Mouse (Mus musculus) erythroblast, adult 5-6 weeks (primary cell): ENCODE measurements around the gene Osbpl7. TPM values are rescaled to one million over a fixed set of nuclear protein-coding genes. Genes with fewer than 3 reads are reported as not detected.

Source experiments
- ATAC-seq: replicated peaks from 2 replicates; pipeline ENCODE4 v1.8.0; 2016; ENCODE audit warnings: moderate number of reproducible peaks, mild to moderate bottlenecking, moderate TSS enrichment, inconsistent platforms; ENCODE audit not compliant: poor library complexity, low FRiP score, severe bottlenecking
- total RNA-seq, 2 experiments: library from RNA; stranded (forward) in 1 of 2; stranded (reverse) in 1 of 2; fragments of 150-400 nt in 1 of 2; fragments of 200-764, 138-1000 nt in 1 of 2; gene quantifications; 2 replicates each; pipeline versions ENCODE4 v1.2.3 to v1.2.4; 2015 to 2017; ENCODE audit warnings: low replicate concordance in 2 of 2

The Osbpl7 gene
- total RNA-seq, 2 experiments from 2014 or later: 5.7 to 7.3 TPM

DNA sequence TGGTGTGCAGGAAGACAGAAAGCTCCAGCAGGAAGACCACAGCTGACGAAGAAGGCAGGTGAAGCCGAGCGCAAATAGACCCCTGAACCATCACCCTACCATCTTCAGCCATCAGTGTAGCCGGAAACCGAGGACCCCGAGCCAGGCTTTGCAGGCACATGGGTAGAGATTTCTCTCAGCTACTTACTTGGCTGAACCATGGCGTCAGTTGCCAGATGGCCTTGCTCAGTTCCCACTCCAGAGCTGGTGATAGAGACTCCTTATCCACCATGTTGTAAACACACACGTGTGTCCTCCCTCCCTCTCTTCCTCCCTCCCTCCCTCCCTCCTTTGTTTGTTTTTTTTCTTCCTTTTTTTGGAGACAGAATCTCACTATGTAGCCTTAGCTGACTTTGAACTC is 23.8 kb downstream of the Osbpl7 start:
- ATAC-seq: no peak

DNA sequence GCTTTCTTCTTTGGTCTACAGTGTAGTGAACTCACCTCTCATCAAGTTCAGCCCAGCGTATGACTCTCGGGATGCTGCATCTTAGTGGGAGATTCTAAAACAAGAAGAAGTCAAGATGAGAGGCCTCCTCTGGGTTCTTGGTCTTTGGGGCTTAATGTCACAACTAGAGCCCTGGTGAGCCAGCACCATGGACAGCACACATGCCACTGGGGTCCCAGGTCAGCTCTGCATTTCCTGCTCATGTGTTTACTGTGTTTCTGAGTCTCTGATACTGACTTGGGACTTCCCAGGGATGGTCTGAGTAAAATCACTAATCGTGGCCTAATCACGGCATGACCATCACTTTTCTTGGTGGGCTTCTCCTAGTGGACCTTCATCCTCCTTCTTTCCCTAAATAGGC is 28.3 kb downstream of the Osbpl7 start:
- ATAC-seq: no peak

DNA sequence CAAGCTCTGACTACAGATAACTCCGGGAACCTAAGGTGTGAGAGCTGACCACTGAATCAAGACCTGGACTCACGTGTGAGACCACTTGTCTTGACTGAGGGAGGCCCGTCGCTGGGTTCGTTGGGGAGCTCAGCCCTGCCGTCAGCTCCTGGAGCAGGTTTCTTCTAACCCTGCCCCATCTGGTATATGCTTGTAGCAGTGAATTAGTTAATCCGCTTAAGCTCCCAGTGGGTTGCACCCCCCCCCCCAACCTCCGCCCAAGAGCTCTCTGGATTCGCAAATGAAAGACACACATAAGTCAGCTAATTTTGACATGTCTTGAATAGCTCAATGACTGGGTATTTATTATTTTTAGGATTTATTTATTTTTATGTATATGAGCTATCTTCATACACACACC is 29.9 kb downstream of the Osbpl7 start:
- ATAC-seq: no peak

DNA sequence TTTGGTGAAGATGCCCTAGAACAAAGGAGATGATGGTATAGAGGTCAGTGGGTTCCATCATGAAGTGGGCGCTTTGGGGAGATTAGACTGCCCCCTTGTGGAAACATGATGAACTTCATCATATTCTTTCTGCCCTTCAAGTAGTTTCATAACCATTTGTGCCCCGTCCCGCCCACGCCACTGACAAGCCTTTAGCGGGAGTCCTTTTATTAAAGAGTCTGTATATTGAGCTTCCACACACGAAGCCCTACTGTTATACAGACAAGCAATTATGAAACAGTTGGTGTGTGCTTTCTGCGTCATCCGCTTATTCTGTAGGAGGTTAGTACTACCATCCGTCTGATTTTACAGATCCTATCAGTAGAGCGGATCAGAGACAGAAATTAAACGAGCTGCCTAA is 32.5 kb downstream of the Osbpl7 start:
- ATAC-seq: peak; percentile 54

DNA sequence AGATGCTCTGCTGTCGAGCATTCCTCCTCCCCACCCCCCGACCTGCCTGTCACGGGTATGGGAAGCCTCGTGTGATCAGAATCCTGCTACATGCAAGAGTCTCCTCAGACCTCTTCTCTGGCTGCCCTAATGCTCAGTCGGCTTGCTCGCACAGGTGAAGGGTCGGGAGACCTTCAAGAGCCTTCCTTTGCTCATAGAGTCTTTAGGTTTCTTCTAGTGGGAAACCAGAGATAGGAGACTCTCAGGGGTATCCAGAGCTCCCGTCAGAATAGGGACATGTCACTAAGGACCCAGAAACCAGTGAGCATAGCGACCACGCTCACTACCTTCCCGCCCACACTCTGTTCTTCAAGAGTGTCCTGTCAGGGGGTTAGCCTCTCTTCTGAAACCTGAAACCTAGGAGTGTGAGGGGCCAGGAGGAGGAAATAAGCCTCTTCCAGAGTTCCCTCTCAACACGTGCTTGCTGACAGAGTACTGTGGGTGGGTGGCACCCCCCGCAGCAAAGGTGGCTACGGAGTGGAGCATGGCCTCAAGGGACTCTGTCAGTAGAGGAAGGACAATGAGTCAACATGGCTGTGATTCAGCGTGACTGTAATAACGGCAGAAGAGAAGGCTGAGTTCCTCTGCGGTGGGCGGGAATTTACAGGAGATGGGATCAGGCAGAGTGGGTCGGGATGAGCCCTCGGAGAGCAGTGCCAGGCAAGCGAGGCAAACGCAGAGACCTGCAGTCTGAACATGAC is 33.1 kb downstream of the Osbpl7 start:
- ATAC-seq: no peak

DNA sequence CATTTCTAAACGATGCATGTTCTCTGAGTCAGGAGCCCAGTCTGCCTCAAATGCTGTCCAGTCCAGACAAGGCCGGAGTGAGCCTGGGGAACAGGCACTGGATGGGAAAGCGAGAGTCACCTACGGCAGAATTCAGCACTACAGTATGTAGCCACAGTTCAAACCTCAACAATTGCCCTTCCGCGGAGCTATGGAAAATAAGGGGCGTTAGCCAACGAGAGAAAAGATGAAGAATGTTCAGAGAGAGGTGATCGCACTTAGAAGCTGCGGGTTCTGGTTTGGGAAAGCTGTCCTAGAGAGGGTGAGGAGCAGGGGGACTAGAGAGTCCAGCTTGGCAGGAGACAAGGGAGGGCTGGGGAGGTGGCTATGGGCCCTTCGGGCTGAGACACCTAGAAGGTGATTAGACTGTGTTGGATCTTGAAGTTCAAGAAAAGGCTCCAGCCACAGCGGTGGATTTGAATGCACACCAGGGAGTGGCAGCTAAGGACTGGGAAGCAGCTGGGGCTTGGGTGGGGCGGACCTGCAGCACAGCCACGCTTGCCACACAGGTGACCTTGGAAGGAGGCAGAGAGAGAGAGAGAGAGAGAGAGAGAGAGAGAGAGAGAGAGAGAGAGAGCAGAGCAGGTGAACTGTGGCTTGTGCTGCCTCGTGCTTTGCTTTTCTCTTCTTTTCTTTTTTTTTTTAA is 34.5 kb downstream of the Osbpl7 start:
- no peak for ATAC-seq

DNA sequence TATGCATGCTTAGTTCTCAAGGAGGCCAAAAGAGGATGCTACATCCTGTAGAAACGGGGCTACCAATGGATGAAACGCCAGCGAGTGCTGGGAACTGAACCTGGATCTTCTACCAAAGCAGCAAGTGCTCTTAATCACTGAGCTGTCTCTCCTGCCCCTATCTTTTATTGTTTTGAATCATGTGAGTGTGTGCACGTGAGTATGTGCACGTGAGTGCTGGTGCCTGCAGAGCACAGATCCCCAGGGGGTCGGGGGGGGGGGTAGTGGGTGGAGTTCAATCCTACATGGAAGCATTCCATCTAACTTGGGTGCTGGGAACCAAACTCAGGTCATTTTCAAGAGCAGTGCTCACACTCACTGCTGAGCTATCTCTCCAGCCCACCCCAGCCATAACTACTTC is 35.9 kb downstream of the Osbpl7 start:
- no peak for ATAC-seq

DNA sequence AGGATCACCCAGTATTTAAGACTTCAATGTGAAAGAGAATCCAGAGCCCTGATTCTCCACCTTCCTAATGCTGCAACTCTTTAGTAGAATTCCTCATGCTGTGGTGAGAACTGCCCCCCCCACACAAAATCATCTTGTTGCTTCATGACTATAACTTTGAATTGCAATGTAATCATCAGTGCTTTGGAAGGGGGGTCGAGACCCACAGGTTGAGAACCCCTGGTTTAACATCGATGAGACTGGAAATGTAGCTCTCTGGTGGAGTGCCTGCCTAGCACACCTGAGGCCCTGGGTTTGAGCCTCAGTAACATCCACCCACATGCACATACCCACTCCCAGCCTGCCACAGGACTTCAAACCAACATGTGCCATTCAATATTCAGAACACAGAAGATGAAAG is 44.2 kb downstream of the Osbpl7 start:
- ATAC-seq: no peak

DNA sequence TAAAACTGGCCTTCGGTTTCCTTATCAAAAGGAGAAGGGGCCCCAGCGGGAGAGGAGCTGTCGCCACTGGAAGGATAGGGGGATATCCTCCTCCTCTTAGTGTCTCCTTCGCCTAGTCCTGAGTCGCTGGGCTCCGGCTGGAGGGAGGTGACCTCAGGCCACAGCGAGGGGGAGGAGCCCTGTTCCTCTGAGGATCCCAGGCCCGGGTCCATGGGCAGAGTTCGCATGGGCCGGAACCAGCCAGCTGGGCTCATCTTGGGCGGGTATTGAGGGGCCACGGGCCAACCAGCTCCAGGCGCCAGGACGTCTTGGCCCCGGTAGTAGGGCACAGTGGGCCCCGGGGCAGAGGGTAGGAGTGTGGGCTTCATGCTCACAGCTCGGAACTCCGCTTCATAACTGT is 48.4 kb downstream of the Osbpl7 start:
- no peak for ATAC-seq

DNA sequence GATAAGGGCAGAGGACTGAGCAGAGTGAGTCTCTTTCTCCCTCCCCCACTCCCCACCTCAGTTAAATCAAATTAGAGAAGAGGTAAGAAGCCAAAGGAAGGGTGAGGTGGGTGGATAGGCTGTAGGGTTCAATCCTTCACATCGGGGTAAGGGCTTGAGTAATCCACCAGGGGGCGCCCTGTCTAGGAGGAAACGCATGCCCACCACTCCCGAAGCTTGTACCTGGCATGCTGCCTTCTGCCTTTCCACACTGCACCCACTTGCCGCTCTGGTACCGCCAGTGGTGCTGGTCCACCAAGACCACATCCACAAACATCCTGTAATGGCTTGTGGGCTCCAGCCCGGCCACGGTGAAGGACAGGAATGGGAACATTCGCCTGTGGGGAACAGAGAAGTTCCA is 51.3 kb downstream of the Osbpl7 start:
- peak; percentile 80 for ATAC-seq

DNA sequence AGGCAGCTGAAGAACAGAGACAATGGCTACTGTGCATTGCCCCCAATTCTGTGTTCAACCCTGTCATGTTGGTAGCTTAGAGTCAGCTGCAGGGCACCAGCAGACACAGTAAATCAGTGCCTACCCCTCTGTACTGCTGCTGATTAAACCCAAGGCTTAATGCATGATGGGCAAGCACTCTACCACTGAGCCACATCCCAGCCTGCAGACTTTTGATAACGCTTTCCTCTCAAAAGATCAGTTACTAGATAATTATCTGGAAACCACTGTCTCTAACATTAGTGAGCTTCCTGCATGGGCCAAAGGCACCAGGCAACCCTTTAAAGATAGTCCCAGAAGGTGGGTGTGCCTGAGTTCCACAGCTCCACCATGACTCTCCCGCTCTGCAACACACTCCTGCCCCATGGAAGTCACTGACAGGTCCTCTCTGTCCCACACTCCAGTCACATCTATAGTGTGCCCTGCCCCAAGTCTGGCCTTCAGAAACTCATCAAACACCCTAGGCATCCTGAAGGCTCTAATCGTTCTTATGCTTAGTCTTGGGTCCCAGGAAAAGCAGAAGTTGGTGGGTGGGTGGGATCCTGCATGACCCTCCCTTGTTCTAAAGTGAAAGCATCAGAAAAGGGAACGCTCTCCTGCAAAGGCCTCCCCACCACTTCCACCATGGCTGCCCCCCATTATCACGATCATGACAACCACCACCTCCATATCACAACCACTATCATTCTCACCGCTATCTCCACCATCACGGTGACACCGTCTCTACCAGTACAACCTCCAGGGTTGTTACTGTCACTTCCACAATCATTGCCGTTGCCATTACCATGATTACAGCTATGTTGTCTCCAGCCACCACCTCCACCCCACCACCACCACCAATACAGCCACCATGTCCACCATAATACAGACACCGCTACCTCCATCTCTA is 53.0 kb downstream of the Osbpl7 start:
- ATAC-seq: no peak

DNA sequence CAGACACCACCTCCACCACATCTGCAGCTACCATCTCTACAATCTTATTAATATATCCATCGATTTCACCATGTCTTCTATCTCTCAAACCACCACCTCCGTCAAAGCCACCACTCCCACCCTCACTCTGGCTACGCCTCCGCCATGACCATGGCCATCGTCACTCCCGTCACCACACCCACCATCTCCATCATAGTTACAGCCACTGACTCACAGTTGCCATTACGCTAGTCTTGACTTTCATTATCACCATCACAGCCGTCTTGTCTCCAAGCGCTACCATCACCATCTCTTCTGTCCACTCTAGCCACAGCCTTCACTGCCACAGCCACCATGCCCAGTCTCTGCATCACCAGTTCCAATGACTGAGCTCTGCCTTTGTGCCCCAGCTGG is 53.7 kb downstream of the Osbpl7 start:
- no peak for ATAC-seq

DNA sequence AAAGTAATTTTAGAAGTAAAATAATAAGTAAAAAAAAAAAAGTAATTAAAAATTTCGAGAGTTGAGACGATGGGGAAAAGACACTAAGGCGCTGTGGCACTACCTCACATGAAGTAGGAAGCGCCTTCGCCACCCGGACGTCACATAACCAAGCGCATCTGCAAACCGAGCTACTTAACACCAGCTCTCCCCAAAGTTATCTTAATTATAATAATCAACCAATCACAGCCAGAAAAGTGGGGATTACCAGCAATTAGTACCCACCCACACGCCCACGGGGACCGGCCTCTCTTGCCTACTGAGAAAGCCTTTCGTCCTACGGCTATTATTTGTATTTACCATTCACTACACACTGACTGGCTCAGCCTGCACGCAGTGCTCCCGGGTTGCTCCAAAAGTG is 58.5 kb downstream of the Osbpl7 start:
- no peak for ATAC-seq

DNA sequence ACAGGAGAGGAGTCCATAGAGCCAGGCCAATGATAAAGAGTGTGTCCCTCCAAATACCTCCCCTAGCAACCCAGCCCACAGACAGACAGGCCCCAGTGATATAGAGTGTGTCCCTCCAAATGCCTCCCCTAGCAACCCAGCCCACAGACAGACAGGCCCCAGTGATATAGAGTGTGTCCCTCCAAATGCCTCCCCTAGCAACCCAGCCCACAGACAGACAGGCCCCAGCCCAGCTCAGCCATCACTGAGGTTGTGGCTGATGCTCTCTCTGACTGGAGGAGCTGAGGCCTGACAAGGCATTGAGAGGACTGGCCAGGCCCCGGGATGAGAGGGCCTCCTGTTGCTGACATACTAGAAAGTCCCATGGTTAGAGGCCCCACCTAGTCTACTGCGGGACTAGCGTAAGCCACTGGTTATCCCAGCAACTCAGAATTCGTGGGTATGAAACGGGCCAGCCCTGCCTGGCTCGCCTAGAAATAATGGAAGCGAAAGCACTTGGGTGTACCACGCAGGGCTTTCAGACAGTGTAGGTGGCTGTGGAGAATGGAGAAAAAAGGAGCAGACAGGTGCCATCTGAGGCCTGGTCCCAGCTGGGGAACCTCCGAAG is 62.2 kb downstream of the Osbpl7 start:
- no peak for ATAC-seq

DNA sequence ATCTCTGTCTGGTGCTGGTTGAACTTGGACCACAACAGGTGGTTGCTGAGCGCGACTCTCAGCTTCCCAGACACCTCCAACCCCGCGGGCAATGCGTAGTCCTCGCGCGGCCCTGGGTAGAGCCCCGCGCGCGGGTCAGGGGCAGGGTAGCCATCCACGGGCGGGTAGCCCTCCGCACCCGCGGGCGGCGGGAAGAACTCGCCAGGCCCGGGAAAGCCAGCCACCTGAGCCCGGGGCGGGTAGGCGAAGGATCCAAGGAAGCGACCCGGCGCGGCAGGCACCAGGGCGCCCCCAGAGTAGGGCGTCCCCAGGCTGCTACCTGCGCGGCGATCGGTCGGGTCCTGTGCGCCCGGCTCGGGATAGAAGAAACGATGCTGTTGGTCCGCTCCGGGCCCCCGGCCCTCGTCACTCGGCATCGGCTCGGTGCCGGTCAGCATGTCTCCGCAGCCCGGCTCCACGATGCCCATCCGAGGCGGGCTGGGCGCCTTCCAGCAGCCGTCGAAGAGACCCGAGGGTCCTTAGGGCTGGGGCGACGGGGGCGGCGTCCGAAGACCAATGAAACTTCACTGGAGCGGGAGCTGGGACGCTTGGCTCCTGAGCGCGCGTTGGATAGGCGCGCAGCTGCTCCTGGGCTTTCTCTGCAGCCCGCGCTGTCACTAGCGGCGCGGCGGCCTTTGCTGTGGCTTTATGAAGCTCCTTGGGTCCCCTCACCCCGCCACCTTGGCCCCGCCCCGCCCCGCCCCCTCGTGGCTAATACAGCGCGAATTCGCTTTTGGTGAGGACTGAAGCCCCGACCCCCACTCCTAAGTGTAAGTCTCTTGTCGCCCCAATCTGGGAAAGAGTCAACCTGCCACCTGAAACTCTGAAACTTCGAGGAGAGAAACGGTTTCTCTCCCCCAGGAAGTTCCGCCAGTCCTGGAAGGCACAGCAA is 64.5 kb downstream of the Osbpl7 start, which contains the start of gene Tbx21:
Tbx21 (minus strand) TSS at position 661 of the 931 bp plus-strand sequence.
- ATAC-seq: no peak

DNA sequence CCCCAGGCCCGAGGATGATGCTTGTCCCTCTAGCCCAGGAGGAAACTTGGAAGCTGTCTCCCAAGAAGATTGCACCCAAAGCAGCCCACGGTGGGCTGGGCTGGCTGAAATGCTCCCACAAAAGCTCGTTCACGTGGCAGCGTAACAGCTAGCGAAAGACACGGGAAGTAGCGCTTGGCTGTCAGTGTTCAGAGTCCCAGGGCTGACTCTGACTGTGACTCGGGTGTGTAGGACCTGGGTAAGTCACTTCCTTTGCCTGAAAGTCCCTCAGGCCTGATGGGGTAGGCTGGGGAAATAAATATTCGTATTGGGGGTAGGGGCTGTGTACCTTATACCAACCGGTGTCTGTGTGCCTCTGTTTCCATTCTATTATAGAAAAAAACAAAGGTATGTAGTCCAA is 65.4 kb downstream of the Osbpl7 start:
- no peak for ATAC-seq
